Mouse (Mus musculus) right cerebral cortex, adult 18-20 months (tissue): ENCODE measurements around the gene Gm10153.
"Not testable (repeated sequence)": the region's sequence is repeated elsewhere in the genome, so short reads cannot be mapped to it uniquely, and the experiment has no call there.

Experiments
- DNase-seq: peaks from one replicate; pipeline ENCODE4 v3.0.0; 2022; ENCODE audit warnings: mixed read lengths

The Gm10153 gene

GRCm38 (mm10) chr7:142143506-142144010, 46.6 kb downstream of the Gm10153 start:
- not testable (repeated sequence) for DNase-seq

- no peak for DNase-seq
Measured at GRCm38 (mm10) chr7:142140696-142141095, 49.5 kb downstream of the Gm10153 start.
